Mouse (Mus musculus) layer of hippocampus, postnatal 10 days (tissue): ENCODE measurements around the gene Gclc. TPM values are rescaled to one million over a fixed set of nuclear protein-coding genes. Genes with fewer than 3 reads are reported as not detected.

Source experiments
- DNase-seq, 2 experiments: peaks; one replicate each; pipeline ENCODE4 v3.0.0; 2021; ENCODE audit warnings: low spot score in 2 of 2
- total RNA-seq, 2 experiments: library from RNA; stranded (reverse); gene quantifications; 2 replicates each; pipeline ENCODE4 v1.2.3; 2021

The Gclc gene
- total RNA-seq, 2 experiments from 2014 or later: 35.7 to 36.0 TPM

DNA sequence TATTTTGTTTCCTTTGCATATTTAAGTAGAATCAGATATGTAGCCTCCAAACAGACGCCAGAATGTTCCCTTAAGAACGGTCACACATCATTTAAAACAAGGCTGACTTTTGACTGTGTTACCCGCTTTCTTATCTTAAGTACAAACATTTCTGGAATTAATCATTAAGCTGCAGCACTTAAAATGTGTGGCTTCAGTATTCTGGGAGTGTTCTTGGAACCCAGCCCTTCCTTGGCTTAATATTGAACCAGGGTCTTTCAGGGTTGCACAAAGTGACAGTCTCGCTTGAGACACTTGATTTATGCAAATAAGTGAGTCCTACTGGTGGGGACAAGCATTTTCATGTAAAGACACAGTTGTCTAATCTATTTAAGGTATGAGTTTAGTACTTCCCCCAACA lies 27.9 kb downstream of the Gclc start:
- no peak for DNase-seq

DNA sequence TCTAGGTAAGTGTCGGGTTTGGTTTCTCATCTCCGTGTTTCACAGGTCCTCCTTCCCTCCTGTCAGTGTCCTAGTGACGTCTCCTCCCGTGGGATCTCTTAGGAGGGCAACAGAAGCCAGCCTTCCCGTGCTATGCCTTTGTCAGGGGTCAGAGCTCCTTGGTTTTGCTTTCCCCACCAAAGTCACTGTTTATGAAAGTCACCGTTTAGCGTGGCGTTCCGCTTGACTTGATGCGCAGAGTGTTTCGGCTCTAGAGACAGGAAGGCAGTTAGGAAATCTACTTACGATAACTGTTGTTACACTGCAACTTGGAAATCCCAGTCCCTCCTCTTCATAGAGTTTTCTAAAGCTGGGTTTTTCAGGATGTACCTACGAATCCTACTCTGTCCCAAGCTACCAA lies 28.7 kb downstream of the Gclc start:
- no peak for DNase-seq

DNA sequence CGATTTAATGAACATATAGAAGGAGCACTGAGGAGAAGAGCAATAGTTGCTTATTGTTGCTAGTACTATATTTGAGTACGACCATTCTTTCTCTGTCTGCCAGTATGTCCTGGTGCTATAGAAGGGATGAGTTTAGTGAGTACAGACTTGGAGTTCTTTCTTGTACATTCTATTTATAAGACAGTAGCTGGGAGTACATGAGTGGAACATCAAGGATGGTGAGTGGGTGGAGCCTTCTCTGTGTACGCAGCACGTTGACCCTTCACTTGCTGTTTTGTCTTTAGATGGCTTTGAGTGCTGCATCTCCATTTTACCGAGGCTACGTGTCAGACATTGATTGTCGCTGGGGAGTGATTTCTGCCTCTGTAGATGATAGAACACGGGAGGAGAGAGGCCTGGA lies 31.1 kb downstream of the Gclc start:
- no peak for DNase-seq

DNA sequence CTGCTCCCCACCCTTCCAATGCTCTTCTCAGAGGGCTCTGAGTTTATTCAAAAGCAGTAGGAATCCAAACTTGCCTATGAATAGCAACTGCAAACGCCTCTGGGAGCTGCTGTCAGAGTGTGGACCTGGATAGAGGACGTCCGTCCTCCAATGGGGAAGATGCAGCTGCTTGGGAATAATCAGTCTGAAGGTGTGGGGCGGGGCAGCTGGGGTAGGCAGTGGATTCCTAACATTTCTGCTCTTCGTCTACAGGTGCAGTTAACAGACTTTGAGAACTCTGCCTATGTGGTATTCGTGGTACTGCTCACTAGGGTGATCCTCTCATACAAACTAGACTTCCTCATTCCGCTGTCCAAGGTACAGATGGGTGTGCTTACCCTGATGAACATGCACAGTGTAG lies 33.6 kb downstream of the Gclc start:
- DNase-seq: no peak

DNA sequence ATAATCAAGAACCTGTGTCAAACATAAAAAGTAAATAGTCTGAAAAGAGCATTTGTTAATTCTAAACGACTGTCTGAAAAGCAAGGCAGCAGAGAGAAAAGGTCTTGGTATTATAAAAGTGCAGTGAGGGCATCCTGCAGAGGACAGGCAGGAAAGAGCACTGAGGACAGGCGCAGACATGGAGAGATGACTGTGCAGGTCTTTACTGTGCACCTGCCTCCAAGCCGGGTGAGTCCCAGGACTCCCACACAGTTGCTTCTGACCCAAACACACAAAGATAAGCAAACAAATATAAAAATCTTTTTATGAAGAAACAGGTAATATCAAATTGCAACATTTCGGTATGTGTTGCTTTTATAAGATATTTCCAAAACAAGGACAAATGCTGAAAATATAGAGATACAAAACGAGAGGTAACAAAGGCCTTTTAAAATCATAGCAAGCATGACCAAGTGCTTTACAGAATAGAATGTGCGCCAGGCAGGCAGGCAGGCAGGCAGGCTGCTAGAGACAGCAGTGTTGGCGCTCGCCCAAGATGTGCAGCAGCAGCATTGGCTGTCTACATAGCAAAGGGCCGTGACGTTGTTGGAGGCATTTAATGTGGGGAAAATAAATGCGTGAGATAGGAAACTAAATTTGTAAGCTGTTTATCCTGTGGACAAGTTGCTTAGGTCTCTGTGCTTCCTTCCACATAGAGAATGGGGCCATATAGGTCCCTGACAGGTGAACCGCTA lies 35.4 kb downstream of the Gclc start:
- peak; percentile 62 to 77 for DNase-seq

DNA sequence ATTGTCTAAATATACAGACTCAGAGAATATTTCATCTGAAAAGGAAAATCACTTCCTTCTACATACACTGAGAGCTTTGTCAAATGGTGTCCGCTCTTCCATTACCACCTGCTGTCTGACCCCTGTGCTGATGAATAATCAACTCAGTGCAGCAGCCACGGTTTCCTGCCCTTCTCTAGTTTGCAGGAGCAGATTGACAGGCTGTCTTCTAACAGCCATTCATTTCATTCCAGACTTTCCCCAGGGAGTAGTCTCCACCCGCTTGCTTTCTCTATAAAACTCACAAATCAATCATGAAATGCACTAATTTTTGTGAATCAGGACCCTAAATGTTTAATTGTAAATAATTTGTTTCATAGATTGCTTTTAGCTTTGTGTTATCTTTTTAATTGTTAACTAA lies 39.5 kb downstream of the Gclc start:
- DNase-seq: no peak

DNA sequence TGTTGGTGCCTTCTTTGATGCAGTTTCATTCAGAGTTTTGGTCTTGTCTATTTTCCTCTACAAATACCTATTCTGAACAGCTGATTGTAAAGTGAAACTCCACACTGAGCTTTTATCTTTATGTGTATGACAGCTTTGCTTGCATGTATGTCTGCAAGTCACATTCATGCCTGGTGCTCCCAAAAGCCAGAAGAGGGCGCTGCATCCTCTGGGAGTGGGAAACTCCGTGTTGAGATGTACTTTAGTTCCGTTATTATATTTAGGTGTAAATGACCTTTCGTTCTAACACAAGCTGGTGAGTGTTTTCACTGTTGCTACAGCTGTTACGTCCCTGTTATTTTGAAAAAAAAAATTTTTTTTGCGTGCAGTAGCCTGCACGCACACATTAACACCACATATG lies 48.1 kb downstream of the Gclc start:
- DNase-seq: peak; percentile 27 to 46

DNA sequence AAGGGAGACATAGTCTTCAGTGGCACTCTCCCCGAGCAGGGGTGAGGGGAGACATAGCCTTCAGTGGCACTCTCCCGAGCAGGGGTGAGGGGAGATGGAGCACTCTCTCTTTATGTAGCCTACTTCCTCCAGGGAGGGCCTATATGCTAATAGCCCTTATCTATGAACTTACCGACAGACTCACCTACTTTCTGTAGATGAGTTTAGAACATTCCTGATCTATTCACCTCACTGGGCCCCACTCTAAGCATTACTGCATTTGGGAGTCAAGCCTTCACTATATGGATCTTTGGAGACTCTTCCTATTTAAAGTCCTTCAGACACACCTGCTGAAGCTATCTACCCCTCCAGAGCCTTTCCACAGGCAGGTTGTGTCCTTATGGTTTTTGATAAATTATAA lies 52.1 kb downstream of the Gclc start:
- DNase-seq: no peak

GRCm38 (mm10) chr9:77806842-77807668 lies 52.7 kb downstream of the Gclc start:
- peak; percentile 87 to 91 for DNase-seq

GRCm38 (mm10) chr9:77808481-77808880 lies 54.1 kb downstream of the Gclc start:
- DNase-seq: no peak

DNA sequence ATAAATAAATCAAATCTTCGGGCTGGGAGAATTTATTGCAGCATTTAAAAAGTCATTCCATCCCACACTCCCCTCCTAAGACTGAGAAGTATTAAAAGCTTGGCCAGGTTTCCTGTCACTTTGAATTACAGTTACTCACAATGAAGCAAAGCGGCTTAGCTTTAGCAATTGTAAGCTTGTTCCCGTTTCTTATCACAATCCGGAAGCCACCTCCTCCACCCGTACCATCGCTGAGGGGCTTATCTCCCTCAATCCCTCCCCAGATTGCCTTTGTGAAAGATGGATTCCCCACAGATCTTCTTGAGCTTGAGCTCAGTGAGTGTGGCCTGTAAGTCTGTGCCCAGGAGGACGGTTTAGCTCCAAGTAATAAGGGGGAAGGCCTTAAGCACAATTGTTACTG lies 64.5 kb downstream of the Gclc start:
- DNase-seq: no peak

GRCm38 (mm10) chr9:77819318-77819717 lies 65.0 kb downstream of the Gclc start:
- DNase-seq: no peak

GRCm38 (mm10) chr9:77820836-77821235 lies 66.5 kb downstream of the Gclc start:
- DNase-seq: no peak

GRCm38 (mm10) chr9:77825380-77825961 lies 71.1 kb downstream of the Gclc start:
- DNase-seq: no peak

GRCm38 (mm10) chr9:77826237-77826636 lies 71.9 kb downstream of the Gclc start:
- DNase-seq: no peak

- DNase-seq: no peak
These were observed 74.2 kb downstream of the Gclc start for GRCm38 (mm10) chr9:77828531-77828965.

DNA sequence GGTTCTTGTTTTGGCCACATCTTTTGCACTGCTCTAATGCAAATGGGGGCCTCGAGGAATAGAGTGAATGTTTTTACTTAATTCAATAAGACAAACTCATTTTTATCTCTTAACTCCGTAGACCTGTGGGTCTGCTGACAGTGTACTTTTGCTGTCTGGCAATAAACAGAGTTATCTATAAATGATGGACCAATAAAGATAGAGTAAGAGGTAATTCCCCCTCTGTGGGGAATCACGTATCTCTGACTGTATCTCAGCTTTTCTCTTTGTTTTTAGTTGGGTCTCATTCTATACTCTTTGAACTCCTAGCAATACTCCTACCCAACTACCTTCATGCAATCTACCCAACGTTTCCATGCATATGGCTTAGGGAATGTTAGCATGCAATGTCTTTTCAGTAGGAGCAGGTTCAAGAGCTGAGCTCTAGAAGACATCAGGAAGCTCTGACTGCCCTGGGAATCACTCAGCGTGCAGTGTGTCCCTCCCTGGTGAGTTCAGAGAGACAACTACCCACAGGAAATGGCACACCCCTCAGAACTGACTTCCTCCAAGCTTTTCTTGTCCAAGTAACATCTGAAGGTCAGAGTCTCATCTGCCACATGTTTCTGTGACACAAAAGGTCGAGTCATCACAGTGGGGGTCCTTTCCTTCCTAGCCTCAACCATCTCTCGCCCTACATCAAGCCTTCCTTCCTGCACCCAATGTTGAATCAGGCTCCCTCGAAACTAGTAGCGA lies 80.1 kb downstream of the Gclc start:
- DNase-seq: no peak

GRCm38 (mm10) chr9:77835122-77835521 lies 80.8 kb downstream of the Gclc start:
- DNase-seq: no peak

GRCm38 (mm10) chr9:77835756-77836155 lies 81.4 kb downstream of the Gclc start:
- no peak for DNase-seq

GRCm38 (mm10) chr9:77838586-77838985 lies 84.3 kb downstream of the Gclc start:
- DNase-seq: no peak
